Mouse (Mus musculus) gonadal fat pad, adult 2 months (tissue): ENCODE results near the gene Uroc1. TPM values are rescaled to one million over a fixed set of nuclear protein-coding genes. Genes with fewer than 3 reads are reported as not detected.

Experiments used
- DNase-seq: peaks from one replicate; pipeline ENCODE4 v3.0.0-alpha.2; 2012; ENCODE audit warnings: low read depth
- polyA plus RNA-seq: library from polyadenylated mRNA; depleted of rRNA; stranded (reverse); fragments of >200 nt; gene quantifications from 2 replicates; pipeline ENCODE4 v1.2.3, GENCODE M21; 2012

Gene Uroc1
- polyA plus RNA-seq, 1 experiment, result 0.41 TPM

DNA sequence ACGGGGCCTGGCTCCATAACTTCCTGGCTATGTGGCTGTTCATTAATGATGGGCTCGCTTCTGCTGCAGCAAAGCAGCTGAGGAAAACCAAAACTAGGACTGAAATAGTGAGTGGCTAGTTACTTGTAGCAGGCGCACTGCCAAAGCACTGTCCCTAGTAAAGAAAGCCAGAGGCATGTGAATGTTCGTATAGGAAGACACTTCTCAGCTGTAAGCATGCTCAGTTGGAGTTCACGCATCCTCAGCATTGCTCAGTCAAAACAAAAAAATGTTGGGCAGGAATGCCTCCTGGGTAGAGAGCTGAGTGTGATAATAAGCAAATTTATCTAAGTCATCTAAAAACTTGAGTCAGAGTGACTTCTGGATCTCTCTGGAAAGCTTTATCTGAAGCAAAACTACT, 25.1 kb downstream of the Uroc1 start:
- DNase-seq, result no peak

GRCm38 (mm10) chr6:90359445-90359844, 26.4 kb downstream of the Uroc1 start:
- no peak for DNase-seq

DNA sequence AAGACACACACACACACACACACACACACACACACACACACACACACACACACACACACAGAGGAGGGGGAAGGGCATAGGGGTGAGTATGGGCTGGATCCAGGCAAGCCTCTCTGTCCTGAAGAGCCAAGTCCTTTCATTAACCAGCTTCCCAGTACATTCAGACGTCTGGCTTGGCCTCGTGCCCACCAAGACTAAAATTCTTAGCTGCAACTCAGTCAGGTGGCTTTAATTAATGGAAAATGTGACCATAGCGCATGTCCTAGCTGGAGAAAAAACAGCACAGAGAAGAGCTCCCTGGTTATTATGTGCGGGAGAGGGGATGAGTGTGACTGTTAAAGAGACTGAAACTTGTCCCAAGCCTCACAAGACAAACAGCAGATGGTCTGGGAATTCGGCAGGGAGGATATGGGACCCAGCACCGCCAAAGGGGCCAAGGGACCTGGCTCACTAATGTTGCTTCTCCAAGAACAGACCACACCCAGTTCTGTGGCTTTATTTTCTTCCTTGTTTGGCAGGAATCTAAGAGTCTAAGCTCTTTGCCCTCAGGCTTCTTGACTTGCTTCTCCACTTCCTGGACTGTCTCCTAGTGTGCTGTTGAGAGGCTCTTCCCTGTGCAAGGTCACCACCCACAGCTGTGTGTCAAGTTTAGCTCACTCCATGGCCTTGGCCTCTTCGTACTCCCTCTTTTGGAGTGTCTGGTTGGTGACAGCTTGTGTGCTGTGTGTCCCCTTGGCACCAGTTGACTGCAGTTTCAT, 27.1 kb downstream of the Uroc1 start:
- DNase-seq, result peak; percentile 95

DNA sequence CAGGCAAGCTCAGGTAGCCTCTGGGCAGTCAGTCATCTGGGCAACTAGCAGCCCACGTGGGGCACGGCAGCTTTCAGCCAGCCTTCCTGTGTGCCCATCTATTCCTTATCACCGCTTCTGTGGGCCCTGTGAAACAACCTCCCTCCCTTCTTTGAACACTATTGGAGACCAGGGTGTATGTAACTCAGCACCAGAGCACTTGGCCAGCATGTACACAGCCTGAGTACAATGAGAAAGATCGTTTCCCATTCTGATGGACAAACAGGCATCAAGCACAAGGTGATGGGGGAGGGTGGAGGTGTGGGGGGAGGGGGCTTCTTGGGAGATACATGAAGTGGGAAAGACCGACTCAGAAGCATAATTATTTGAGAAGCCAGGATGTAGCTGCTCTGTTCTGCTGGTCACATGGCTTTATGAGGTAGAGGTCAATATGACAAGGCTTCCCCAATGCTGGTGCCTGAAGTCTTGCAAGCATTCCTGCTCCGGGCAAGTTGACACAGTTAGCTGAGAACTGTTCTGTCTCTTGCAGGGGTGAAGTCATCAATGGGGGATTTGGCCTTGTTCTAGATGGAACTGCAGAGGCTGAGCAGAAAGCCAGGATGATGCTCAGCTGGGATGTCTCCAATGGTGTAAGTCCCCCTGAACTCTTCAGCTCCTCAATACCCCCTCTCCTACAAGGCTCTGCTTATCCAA, 28.0 kb downstream of the Uroc1 start:
- DNase-seq, result no peak

DNA sequence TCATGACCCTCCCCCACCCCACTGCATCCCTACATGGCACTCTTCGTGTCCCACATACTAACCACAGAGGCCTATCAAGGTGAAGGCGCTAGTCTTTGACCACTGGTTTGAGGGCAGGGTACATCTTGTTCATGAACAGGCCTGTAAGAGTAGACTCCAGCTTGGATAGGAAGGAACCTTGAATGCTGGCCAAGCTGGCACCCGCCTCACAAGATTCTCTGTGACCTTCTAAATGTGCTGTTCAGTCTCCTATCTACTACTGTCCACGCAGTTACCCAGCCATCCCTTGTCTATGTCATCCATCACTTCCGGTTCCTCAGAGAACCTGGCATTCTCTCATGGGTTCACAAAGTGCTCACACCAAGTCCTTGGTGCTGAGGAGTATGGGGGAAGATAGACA, 30.2 kb downstream of the Uroc1 start:
- DNase-seq, result no peak

- DNase-seq, result peak; percentile 72
These were observed 36.1 kb downstream of the Uroc1 start, which contains the start of gene Zxdc for GRCm38 (mm10) chr6:90368976-90369724. TSS of gene Zxdc (plus strand) at chr6:90369492.

- no peak for DNase-seq
These were observed 36.9 kb downstream of the Uroc1 start for GRCm38 (mm10) chr6:90369725-90370553.

DNA sequence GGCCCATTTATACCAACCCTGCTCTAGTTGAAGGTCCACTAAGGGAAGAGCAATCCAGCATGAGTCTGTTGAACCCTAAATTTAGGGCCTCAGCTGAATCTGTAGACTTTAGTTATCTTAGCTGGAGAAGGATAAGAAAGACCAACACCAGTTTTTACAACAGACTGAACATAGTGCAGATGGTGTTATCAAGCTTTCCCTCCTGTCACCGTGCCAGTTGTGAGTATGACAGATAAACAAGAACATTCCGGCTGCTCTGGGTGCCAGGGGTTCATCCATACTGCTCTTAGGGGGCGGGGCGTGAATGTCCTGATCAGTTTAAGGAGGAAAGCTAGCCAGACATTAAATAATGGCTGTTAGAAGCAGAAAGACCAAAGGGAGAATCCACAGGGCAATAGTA, 41.6 kb downstream of the Uroc1 start:
- no peak for DNase-seq

- no peak for DNase-seq
These were observed 44.6 kb downstream of the Uroc1 start for GRCm38 (mm10) chr6:90377708-90378107.

GRCm38 (mm10) chr6:90381465-90381864, 48.4 kb downstream of the Uroc1 start:
- DNase-seq, result no peak

DNA sequence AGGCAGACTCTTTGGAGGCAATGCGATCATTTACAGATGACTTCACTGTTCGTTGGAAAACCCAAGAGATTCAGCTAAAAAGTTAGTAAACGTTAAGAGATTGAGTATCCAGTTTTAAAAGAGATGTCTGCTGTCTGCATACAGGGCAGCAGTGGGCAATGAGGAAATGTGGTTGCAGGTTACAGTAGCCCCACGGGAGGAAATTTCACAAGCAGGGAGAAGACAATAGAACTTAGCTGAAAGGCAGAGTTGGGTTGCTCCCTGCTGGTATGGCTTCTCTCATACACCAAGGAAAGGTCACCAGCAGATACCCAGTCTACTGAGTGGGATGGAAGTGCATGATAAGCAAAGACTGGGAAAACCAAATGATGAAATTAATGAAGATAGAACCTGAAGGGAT, 57.5 kb downstream of the Uroc1 start:
- DNase-seq, result no peak

- no peak for DNase-seq
These were observed 60.9 kb downstream of the Uroc1 start for GRCm38 (mm10) chr6:90393948-90394347.

- DNase-seq, result no peak
These were observed 62.7 kb downstream of the Uroc1 start for GRCm38 (mm10) chr6:90395751-90396150.

DNA sequence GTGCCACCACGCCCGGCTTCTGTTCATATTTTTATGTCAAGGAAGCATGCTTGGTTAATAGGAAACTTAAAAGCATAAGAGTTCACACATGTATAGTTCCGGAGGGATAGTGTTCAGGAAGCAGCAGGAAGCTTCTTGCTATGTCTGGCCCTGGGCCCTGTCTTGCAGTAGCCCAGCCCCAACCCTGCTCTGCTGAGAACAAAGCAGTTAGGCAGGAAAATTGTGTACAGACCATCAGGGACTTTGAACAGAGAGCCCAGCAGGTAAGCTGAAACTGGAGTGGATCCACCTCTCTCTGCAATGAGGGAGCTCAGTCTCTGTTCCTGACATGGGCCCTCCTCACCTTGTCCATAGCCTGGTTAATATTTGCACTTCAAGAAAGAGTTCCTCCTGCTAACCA, 64.2 kb downstream of the Uroc1 start:
- no peak for DNase-seq

- no peak for DNase-seq
These were observed 75.5 kb downstream of the Uroc1 start for GRCm38 (mm10) chr6:90408632-90409031.

DNA sequence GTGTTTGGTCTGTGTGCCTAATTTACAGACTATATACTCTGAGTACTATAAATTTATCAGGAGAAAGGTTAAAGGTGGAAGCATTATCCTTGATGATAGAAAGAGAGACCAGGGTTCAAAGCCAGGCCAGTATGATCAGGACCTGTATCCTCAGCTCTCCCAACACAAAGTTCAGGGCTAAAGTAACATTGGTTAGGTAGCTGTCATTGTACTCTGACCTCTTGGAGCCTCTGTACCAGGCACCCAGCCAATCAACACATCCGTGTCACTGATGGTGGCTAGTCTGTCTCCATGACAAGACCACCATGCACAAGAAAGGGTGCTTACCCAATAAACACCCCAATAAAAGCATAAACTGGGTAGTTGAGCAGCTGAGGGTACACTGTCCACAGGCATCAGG, 77.9 kb downstream of the Uroc1 start:
- DNase-seq, result no peak

- DNase-seq, result no peak
These were observed 78.8 kb downstream of the Uroc1 start for GRCm38 (mm10) chr6:90411926-90412325.
